ENCODE assay signal across 10 mouse cellular contexts in genomic region chr13:59228059-59228830, GRCm38 (mm10).
DNase-seq lines count a peak whose midpoint lies in the region; ATAC-seq lines count a peak whose summit lies in the region.
"Had no signal": no experiment of that assay in that cellular context is flagged by ENCODE, and none has a peak within 500 bp of the region (broad histone marks: within the 10 kb centered on the region; RNA-seq: fewer than 3 reads in every experiment).

No protein-coding gene starts in this region.

- H3K4me3 ChIP-seq in heart, embryonic 11.5 days (ENCODE audit: low read depth, low read length): no peak overlapping the region
- H3K4me3 ChIP-seq in midbrain, embryonic 13.5 days (replicated peaks): no peak overlapping the region
- H3K4me3 ChIP-seq: embryonic facial prominence, embryonic 13.5 days; neural tube, embryonic 12.5 days had no signal

- no peaks in the 10 kb centered on the region for H3K9me3 ChIP-seq in heart, embryonic 11.5 days (replicated peaks; ENCODE audit: control insufficient read depth, low read length)
- H3K9me3 ChIP-seq in midbrain, embryonic 13.5 days: no peaks in the 10 kb centered on the region
- H3K9me3 ChIP-seq: embryonic facial prominence, embryonic 13.5 days; neural tube, embryonic 12.5 days had no signal

- H3K27ac ChIP-seq in heart, embryonic 11.5 days (ENCODE audit: low read depth, low read length): peak overlapping the region; percentile 22; the same call in 1 of the 2 replicates
- no peak overlapping the region; the same call in 1 of the 2 replicates for H3K27ac ChIP-seq in midbrain, embryonic 13.5 days
- H3K27ac ChIP-seq: embryonic facial prominence, embryonic 13.5 days; neural tube, embryonic 12.5 days had no signal

- peak; percentile 3 to 4 for DNase-seq in spleen, postnatal 36 days (ENCODE audit: low spot score in 2 of 2)
- no peak for DNase-seq in spleen, adult 12 weeks (ENCODE audit: low spot score)
- DNase-seq in liver: peak; percentile 7
- peak; percentile 37 for DNase-seq in ovary, postnatal 14 days (ENCODE audit: low spot score)
- DNase-seq in right cerebral cortex, adult 18-20 months: no peak
- no peak for DNase-seq in frontal cortex, postnatal 10 days (ENCODE audit: low spot score in 2 of 2)

- H3K36me3 ChIP-seq in heart, embryonic 11.5 days (ENCODE audit: control insufficient read depth, insufficient read depth, low read length): no peaks in the 10 kb centered on the region
- H3K36me3 ChIP-seq in midbrain, embryonic 13.5 days: no peaks in the 10 kb centered on the region
- H3K36me3 ChIP-seq: embryonic facial prominence, embryonic 13.5 days; neural tube, embryonic 12.5 days had no signal

- no peak overlapping the region for H3K9ac ChIP-seq in heart, embryonic 11.5 days (ENCODE audit: low read depth, low read length)
- H3K9ac ChIP-seq in midbrain, embryonic 13.5 days (replicated peaks): no peak overlapping the region
- H3K9ac ChIP-seq: embryonic facial prominence, embryonic 13.5 days; neural tube, embryonic 12.5 days had no signal

- H3K4me1 ChIP-seq in heart, embryonic 11.5 days (ENCODE audit: control insufficient read depth, insufficient read depth, low read length): peaks cover 9% of the 10 kb centered on the region
- peaks cover 6% of the 10 kb centered on the region; the same call in 1 of the 2 replicates for H3K4me1 ChIP-seq in midbrain, embryonic 13.5 days (replicated peaks)
- H3K4me1 ChIP-seq: embryonic facial prominence, embryonic 13.5 days; neural tube, embryonic 12.5 days had no signal

- peak overlapping the region; percentile 14; the same call in 1 of the 2 replicates for H3K4me2 ChIP-seq in heart, embryonic 11.5 days
- no peak overlapping the region for H3K4me2 ChIP-seq in midbrain, embryonic 13.5 days (replicated peaks)
- H3K4me2 ChIP-seq: embryonic facial prominence, embryonic 13.5 days; neural tube, embryonic 12.5 days had no signal

- 28% methylated on average over 12 of the region's 12 CpGs for WGBS in heart, embryonic 11.5 days (ENCODE audit: insufficient replicate concordance)
- WGBS in midbrain, embryonic 13.5 days: 62% methylated on average over 12 of the region's 12 CpGs

- no peaks in the 10 kb centered on the region for H3K27me3 ChIP-seq in heart, embryonic 11.5 days (ENCODE audit: control insufficient read depth, insufficient read depth, low read length)
- H3K27me3 ChIP-seq in midbrain, embryonic 13.5 days: no peaks in the 10 kb centered on the region
- H3K27me3 ChIP-seq: embryonic facial prominence, embryonic 13.5 days; neural tube, embryonic 12.5 days had no signal

- ATAC-seq in heart, embryonic 11.5 days (replicated peaks; ENCODE audit: insufficient number of reproducible peaks, low FRiP score, low TSS enrichment): no peak
- ATAC-seq in midbrain, embryonic 13.5 days: no peak

Comparison
In these comparisons a context has a peak if more than half of its experiments do, and no peak if none do; other contexts are left out.
1. DNase-seq: peak in spleen, postnatal 36 days (2 of 2), liver (single experiment) and ovary, postnatal 14 days (single experiment); none in spleen, adult 12 weeks (single experiment), right cerebral cortex, adult 18-20 months (single experiment) and frontal cortex, postnatal 10 days (0 of 2).